Mouse (Mus musculus): ENCODE measurements around the gene Fkbp3. TPM values are rescaled to one million over a fixed set of nuclear protein-coding genes. Genes with fewer than 3 reads are reported as not detected.

Fkbp3 gene
- polyA plus RNA-seq, 1 experiment = 42.7 TPM

- Histone ChIP-seq H3K27me3 (ENCODE audit: control insufficient read depth, insufficient read depth, low read length) (no peaks in the 10 kb centered on the region), H3K36me3 (ENCODE audit: control insufficient read depth, insufficient read depth, low read length) (peaks cover 22% of the 10 kb centered on the region), H3K27ac (ENCODE audit: control insufficient read depth, insufficient read depth, low read length) (no peak overlapping the region), H3K4me3 (ENCODE audit: control insufficient read depth, insufficient read depth, low read length) (no peak overlapping the region), H3K4me1 (replicated peaks; ENCODE audit: control insufficient read depth, insufficient read depth, low read length) (no peaks in the 10 kb centered on the region)
- TF ChIP-seq POLR2A (IDR thresholded peaks at IDR 0.05; ENCODE audit: control insufficient read depth, extremely low read depth, insufficient read depth, low read length, poor library complexity) (no peak), CTCF (IDR thresholded peaks at IDR 0.05; ENCODE audit: borderline replicate concordance, control insufficient read depth, extremely low read depth, insufficient read depth, low read length, poor library complexity) (no peak)
- WGBS = 97% methylated on average over 1 of the region's 1 CpGs
- no peak for DNase-seq
Observed at GRCm38 (mm10) chr12:65108746-65109145, 34.9 kb upstream of the Fkbp3 start.

GRCm38 (mm10) chr12:65076906-65077305 lies 3.1 kb upstream of the Fkbp3 start:
- TF ChIP-seq CTCF (IDR thresholded peaks at IDR 0.05; ENCODE audit: borderline replicate concordance, control insufficient read depth, extremely low read depth, insufficient read depth, low read length, poor library complexity) (no peak), POLR2A (IDR thresholded peaks at IDR 0.05; ENCODE audit: control insufficient read depth, extremely low read depth, insufficient read depth, low read length, poor library complexity) (no peak)
- 90% methylated on average over 9 of the region's 9 CpGs for WGBS
- no peaks in the 10 kb centered on the region for H3K36me3 ChIP-seq (ENCODE audit: control insufficient read depth, insufficient read depth, low read length)
- H3K4me3 ChIP-seq (ENCODE audit: control insufficient read depth, insufficient read depth, low read length) = no peak overlapping the region
- DNase-seq = no peak
- H3K4me1 ChIP-seq (replicated peaks; ENCODE audit: control insufficient read depth, insufficient read depth, low read length) = peaks cover 9% of the 10 kb centered on the region
- no peak overlapping the region for H3K27ac ChIP-seq (ENCODE audit: control insufficient read depth, insufficient read depth, low read length)
- H3K27me3 ChIP-seq (ENCODE audit: control insufficient read depth, insufficient read depth, low read length) = no peaks in the 10 kb centered on the region

DNA sequence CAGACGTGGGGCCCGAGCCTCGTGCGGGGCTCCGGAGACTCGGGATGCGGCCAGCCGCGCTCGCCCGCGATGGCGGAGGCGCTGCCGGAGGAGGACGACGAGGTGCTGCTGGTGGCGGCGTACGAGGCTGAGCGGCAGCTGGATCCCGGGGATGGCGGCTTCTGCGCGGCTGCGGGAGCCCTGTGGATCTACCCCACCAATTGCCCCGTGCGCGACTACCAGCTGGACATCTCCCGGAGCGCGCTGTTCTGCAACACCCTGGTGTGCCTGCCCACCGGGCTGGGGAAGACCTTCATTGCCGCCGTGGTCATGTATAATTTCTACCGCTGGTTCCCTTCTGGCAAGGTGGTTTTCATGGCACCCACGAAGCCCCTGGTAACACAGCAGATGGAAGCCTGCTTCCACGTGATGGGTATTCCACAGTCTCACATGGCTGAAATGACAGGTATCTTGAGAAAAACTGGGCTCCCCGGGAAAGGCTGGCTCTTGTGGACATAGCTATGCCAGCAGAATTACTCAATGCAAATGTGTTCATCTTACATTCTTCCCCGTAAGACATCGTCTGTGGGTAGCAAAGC lies 2.0 kb upstream of the Fkbp3 start:
- Histone ChIP-seq H3K36me3 (ENCODE audit: control insufficient read depth, insufficient read depth, low read length) (no peaks in the 10 kb centered on the region), H3K27ac (ENCODE audit: control insufficient read depth, insufficient read depth, low read length) (no peak overlapping the region)
- no peak for DNase-seq

DNA sequence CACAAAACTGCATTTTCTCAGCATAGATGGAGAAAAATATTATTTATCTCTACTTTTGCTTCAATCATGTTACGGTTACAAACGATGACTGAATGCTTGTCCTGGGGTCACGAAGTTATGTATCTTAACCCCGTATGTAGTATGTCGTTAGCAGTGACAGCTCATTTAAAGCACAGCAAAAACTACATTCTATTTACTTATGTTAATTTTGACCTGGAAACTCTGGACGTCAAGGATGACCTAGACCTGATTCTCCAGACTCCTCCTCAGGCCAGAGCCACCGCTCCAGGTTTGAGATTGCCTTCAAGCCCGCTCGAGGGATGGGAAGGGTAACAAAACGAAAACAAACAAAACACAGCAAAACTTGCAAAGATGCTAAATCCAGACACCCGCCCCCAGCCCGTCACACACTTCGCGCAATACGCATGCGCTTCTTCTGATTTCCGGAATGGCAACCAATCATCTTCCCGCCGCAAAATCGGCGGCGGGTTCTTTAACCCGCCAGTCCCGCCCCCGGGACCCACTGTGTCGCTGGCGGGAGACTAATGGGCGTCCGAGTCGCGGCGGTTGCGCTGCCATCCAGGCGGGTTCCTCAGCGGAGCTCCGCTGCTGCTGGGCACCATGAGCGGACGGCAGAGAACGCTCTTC lies 1.4 kb upstream of the Fkbp3 start, which contains the start of gene Fancm:
Fancm (plus strand) TSS at position 519 of the 648 bp plus-strand sequence.
- peak within 1 kb of the TSS; percentile 92 for H3K27ac ChIP-seq (ENCODE audit: control insufficient read depth, insufficient read depth, low read length)
- peak within 1 kb of the TSS; percentile 100 for H3K4me3 ChIP-seq (ENCODE audit: control insufficient read depth, insufficient read depth, low read length)
- 2% methylated on average over 39 of the region's 39 CpGs for WGBS
- H3K4me1 ChIP-seq (replicated peaks; ENCODE audit: control insufficient read depth, insufficient read depth, low read length) = peaks cover 9% of the 10 kb centered on the region
- peak; percentile 90 for DNase-seq
- no peaks in the 10 kb centered on the region for H3K27me3 ChIP-seq (ENCODE audit: control insufficient read depth, insufficient read depth, low read length)
- no peaks in the 10 kb centered on the region for H3K36me3 ChIP-seq (ENCODE audit: control insufficient read depth, insufficient read depth, low read length)
- peak; percentile 83 for TF ChIP-seq POLR2A (IDR thresholded peaks at IDR 0.05; ENCODE audit: control insufficient read depth, extremely low read depth, insufficient read depth, low read length, poor library complexity)
- no peak; the same call in 1 of the 2 replicates for TF ChIP-seq CTCF (IDR thresholded peaks at IDR 0.05; ENCODE audit: borderline replicate concordance, control insufficient read depth, extremely low read depth, insufficient read depth, low read length, poor library complexity)

More for the DNA sequence above, 2.0 kb upstream of the Fkbp3 start:
- under 1% methylated on average over 41 of the region's 41 CpGs for WGBS
- TF ChIP-seq CTCF (IDR thresholded peaks at IDR 0.05; ENCODE audit: borderline replicate concordance, control insufficient read depth, extremely low read depth, insufficient read depth, low read length, poor library complexity) (peak; percentile 35; the same call in 1 of the 2 replicates), POLR2A (IDR thresholded peaks at IDR 0.05; ENCODE audit: control insufficient read depth, extremely low read depth, insufficient read depth, low read length, poor library complexity) (no peak)
- Histone ChIP-seq H3K4me1 (replicated peaks; ENCODE audit: control insufficient read depth, insufficient read depth, low read length) (peaks cover 9% of the 10 kb centered on the region), H3K27me3 (ENCODE audit: control insufficient read depth, insufficient read depth, low read length) (no peaks in the 10 kb centered on the region), H3K4me3 (ENCODE audit: control insufficient read depth, insufficient read depth, low read length) (peak overlapping the region; percentile 100)

- no peak for TF ChIP-seq POLR2A (IDR thresholded peaks at IDR 0.05; ENCODE audit: control insufficient read depth, extremely low read depth, insufficient read depth, low read length, poor library complexity)
- TF ChIP-seq CTCF (IDR thresholded peaks at IDR 0.05; ENCODE audit: borderline replicate concordance, control insufficient read depth, extremely low read depth, insufficient read depth, low read length, poor library complexity) = no peak
- peaks cover 9% of the 10 kb centered on the region for H3K4me1 ChIP-seq (replicated peaks; ENCODE audit: control insufficient read depth, insufficient read depth, low read length)
- H3K4me3 ChIP-seq (ENCODE audit: control insufficient read depth, insufficient read depth, low read length) = no peak overlapping the region
- no peaks in the 10 kb centered on the region for H3K27me3 ChIP-seq (ENCODE audit: control insufficient read depth, insufficient read depth, low read length)
- no peaks in the 10 kb centered on the region for H3K36me3 ChIP-seq (ENCODE audit: control insufficient read depth, insufficient read depth, low read length)
- no peak overlapping the region for H3K27ac ChIP-seq (ENCODE audit: control insufficient read depth, insufficient read depth, low read length)
- no peak for DNase-seq
- WGBS = 53% methylated on average over 7 of the region's 7 CpGs
Observed at GRCm38 (mm10) chr12:65074651-65075050, 844 bp upstream of the Fkbp3 start.

- 3% methylated on average over 21 of the region's 21 CpGs for WGBS
Observed at GRCm38 (mm10) chr12:65072911-65073610, 746 bp downstream of the Fkbp3 start.

More at GRCm38 (mm10) chr12:65072911-65073610, 746 bp downstream of the Fkbp3 start:
- H3K4me3 ChIP-seq (ENCODE audit: control insufficient read depth, insufficient read depth, low read length) = peak overlapping the region; percentile 70
- peaks cover 9% of the 10 kb centered on the region for H3K36me3 ChIP-seq (ENCODE audit: control insufficient read depth, insufficient read depth, low read length)
- peaks cover 9% of the 10 kb centered on the region for H3K4me1 ChIP-seq (replicated peaks; ENCODE audit: control insufficient read depth, insufficient read depth, low read length)
- H3K27me3 ChIP-seq (ENCODE audit: control insufficient read depth, insufficient read depth, low read length) = no peaks in the 10 kb centered on the region
- no peak for DNase-seq
- H3K27ac ChIP-seq (ENCODE audit: control insufficient read depth, insufficient read depth, low read length) = no peak overlapping the region
- TF ChIP-seq CTCF (IDR thresholded peaks at IDR 0.05; ENCODE audit: borderline replicate concordance, control insufficient read depth, extremely low read depth, insufficient read depth, low read length, poor library complexity) (no peak), POLR2A (IDR thresholded peaks at IDR 0.05; ENCODE audit: control insufficient read depth, extremely low read depth, insufficient read depth, low read length, poor library complexity) (no peak)

All from thymus, adult 2 months (tissue).